Mouse (Mus musculus) hindbrain, postnatal 0 days (tissue): ENCODE data around the gene Scn1b. TPM values are rescaled to one million over a fixed set of nuclear protein-coding genes. Genes with fewer than 3 reads are reported as not detected.

Experiments
- ATAC-seq: fragments of 200-750 bp; cut with Nextera tagmentation; 2 replicates; pipeline ENCODE4 v1.8.0; 2017; ENCODE audit warnings: mild to moderate bottlenecking, moderate TSS enrichment, moderate library complexity
- DNase-seq: peaks from one replicate; pipeline ENCODE4 v3.0.0-alpha.2; 2015; ENCODE audit warnings: low spot score
- H3K27ac ChIP-seq: fragments of 300-500 bp; sonication (generic); 2 replicates; pipeline ENCODE4 v1.5.1; 2014; ENCODE audit warnings: mild to moderate bottlenecking
- H3K27me3 ChIP-seq: fragments of 300-500 bp; sonication (generic); 2 replicates; pipeline ENCODE4 v1.6.1; 2014; ENCODE audit warnings: low read length, mixed read lengths; ENCODE audit not compliant: insufficient read depth
- H3K36me3 ChIP-seq: fragments of 300-500 bp; sonication (generic); 2 replicates; pipeline ENCODE4 v1.6.1; 2014; ENCODE audit warnings: low read length, mixed read lengths; ENCODE audit not compliant: insufficient read depth
- H3K4me1 ChIP-seq: fragments of 300-500 bp; sonication (generic); 2 replicates; pipeline ENCODE4 v1.6.1; 2014; ENCODE audit warnings: antibody characterized with exemption, low read length, mixed read lengths; ENCODE audit not compliant: insufficient read depth
- H3K4me2 ChIP-seq: fragments of 300-500 bp; sonication (generic); 2 replicates; pipeline ENCODE4 v1.6.1; 2014; ENCODE audit warnings: low read depth, mild to moderate bottlenecking, low read length, moderate library complexity, mixed read lengths
- H3K4me3 ChIP-seq: fragments of 300-500 bp; sonication (generic); 2 replicates; pipeline ENCODE4 v1.5.1; 2014; ENCODE audit warnings: low read length
- H3K9ac ChIP-seq: fragments of 300-500 bp; sonication (generic); replicated peaks from 2 replicates; pipeline ENCODE4 v1.6.1; 2014; ENCODE audit warnings: mild to moderate bottlenecking, low read length, moderate library complexity, mixed read lengths
- H3K9me3 ChIP-seq: fragments of 300-500 bp; sonication (generic); 2 replicates; pipeline ENCODE4 v1.6.1; 2016; ENCODE audit warnings: low read length, mixed read lengths
- CTCF ChIP-seq: IDR thresholded peaks from 2 replicates; pipeline ENCODE4 v1.5.1; 2016; ENCODE audit warnings: antibody characterized with exemption, control low read depth, low read depth
- WGBS: fragments of 180-500 bp; shearing (Covaris S2); extraction: QIAGEN DNeasy Blood & Tissue Kit; methylation state at CpG from one replicate; pipeline ENCODE4 v1.1.7; 2014; 5-methylcytosine and 5-hydroxymethylcytosine counted together
- polyA plus RNA-seq: library from polyadenylated mRNA; unstranded; fragments of >200 nt; fragmentation: Nextera tagmentation; extraction: Ambion mirVana; gene quantifications from 2 replicates; pipeline ENCODE4 v1.2.1, GENCODE M21; 2015
- total RNA-seq: library from RNA; depleted of rRNA; stranded (reverse); fragments of >200 nt; gene quantifications from 2 replicates; pipeline ENCODE4 v1.2.3, GENCODE M21; 2014

Scn1b gene
- total and polyA plus RNA-seq, 2 experiments from 2014 or later, result 44.3 to 69.5 TPM

DNA sequence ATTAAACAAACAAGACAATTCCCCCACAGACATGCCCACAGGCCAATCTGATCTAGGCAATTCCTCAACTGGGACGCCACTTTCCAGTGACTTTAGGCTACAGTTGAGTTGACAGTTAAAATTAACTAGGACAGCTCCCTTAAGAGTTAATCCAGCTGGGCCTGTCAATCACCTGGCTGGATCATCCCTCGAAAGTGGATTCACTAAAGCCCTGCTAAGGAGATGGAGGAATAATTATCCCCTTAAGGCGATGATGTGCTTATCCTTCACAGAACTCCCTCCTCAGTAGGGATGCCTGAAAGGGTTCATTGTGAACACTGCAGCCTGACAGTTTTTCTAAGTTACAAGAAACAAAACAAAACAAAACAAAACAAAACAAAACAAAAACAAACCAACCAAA lies 46.2 kb downstream of the Scn1b start:
- WGBS, result 54% methylated on average over 3 of the region's 3 CpGs
- DNase-seq (no peak), ATAC-seq (no peak)
- no peak overlapping the region for H3K27ac ChIP-seq
- H3K4me3 ChIP-seq, result no peak overlapping the region
- no peak overlapping the region for H3K9ac ChIP-seq
- no peak overlapping the region for H3K4me2 ChIP-seq
- no peak for TF ChIP-seq CTCF
- no peaks in the 10 kb centered on the region for H3K27me3 ChIP-seq
- no peaks in the 10 kb centered on the region for H3K36me3 ChIP-seq
- no peaks in the 10 kb centered on the region for H3K4me1 ChIP-seq
- H3K9me3 ChIP-seq, result no peaks in the 10 kb centered on the region

DNA sequence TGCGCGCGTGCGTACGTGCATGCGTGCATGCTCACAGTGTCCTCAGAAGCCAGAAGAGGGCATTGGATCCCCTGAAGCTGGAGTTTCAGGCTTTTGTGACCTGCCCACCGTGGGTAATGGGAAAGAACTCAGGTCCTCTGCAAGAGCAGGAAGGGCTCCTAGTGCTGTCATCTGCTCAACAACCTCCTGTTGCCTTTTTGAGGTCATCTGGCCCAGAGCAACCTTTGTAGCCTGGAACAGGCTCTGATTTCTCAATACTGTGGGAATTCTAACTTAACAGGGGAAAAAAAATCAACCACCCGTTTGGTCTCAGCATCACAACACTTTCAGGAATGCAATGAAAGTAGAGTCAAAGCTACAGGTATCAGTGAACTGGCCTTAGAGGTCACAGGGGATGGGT lies 47.1 kb downstream of the Scn1b start:
- no peak for TF ChIP-seq CTCF
- WGBS, result 84% methylated on average over 8 of the region's 8 CpGs
- no peaks in the 10 kb centered on the region for H3K27me3 ChIP-seq
- H3K4me3 ChIP-seq, result no peak overlapping the region
- H3K27ac ChIP-seq, result no peak overlapping the region
- no peaks in the 10 kb centered on the region for H3K9me3 ChIP-seq
- no peak overlapping the region for H3K4me2 ChIP-seq
- DNase-seq (no peak), ATAC-seq (no peak)
- H3K9ac ChIP-seq, result no peak overlapping the region
- no peaks in the 10 kb centered on the region for H3K36me3 ChIP-seq
- no peaks in the 10 kb centered on the region for H3K4me1 ChIP-seq

GRCm38 (mm10) chr7:31077885-31078445 lies 48.8 kb downstream of the Scn1b start:
- ATAC-seq (peak; percentile 58), DNase-seq (peak; percentile 86)
- no peaks in the 10 kb centered on the region for H3K27me3 ChIP-seq
- H3K4me3 ChIP-seq, result no peak overlapping the region
- no peak overlapping the region for H3K4me2 ChIP-seq
- H3K9ac ChIP-seq, result no peak overlapping the region
- no peaks in the 10 kb centered on the region for H3K36me3 ChIP-seq
- TF ChIP-seq CTCF, result peak; percentile 89
- H3K9me3 ChIP-seq, result no peaks in the 10 kb centered on the region
- 44% methylated on average over 5 of the region's 5 CpGs for WGBS
- no peaks in the 10 kb centered on the region for H3K4me1 ChIP-seq
- H3K27ac ChIP-seq, result no peak overlapping the region

DNA sequence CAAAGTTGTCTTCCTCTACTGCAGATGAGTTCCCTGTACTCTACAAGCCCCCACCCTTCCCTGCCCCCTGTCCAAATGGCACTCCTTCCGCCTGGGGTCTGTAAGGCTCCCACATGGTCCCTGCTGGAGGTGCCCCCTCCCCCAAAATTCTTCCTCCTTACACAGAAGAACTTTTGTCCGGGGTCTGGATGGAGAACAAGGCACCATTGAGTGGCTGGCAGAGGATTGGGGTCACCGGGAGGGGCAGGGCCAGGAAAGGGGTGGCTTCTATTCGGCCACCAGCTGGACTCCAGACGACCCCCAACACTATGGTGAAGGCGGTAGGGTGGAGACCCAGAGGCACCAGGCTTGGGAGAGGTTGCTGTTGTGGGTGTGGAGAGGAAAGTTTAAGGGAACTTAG lies 49.3 kb downstream of the Scn1b start:
- Histone ChIP-seq H3K36me3 (no peaks in the 10 kb centered on the region), H3K27me3 (no peaks in the 10 kb centered on the region), H3K9ac (no peak overlapping the region), H3K27ac (no peak overlapping the region), H3K4me1 (no peaks in the 10 kb centered on the region), H3K4me2 (no peak overlapping the region), H3K9me3 (no peaks in the 10 kb centered on the region), H3K4me3 (no peak overlapping the region)
- TF ChIP-seq CTCF, result no peak
- 37% methylated on average over 6 of the region's 6 CpGs for WGBS
- peak; percentile 79 for ATAC-seq
- peak; percentile 36 for DNase-seq

DNA sequence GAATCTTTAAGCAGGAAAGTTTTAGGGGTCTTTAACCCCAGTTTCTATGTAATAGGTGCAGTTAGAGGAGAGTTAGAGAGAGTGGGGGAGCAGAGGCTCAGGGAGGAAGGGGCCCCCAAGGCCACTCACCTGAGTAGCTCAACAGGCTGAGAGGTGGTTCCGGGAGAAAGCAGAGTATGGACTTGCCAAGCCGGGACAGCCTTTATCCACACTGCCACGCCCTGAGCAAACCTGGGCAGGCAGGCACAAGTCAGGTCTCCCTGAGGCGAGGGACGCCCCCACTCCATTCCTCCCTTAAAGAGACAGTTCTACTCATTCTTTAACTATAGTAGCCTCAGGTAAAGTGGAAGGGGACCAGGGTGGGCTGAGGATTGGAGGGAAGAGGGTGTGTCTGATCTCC lies 50.3 kb downstream of the Scn1b start, which contains the start of gene Fxyd3:
Fxyd3 (minus strand) TSS at position 213 of the 400 bp plus-strand sequence.
- Histone ChIP-seq H3K27ac (no peak within 1 kb of the TSS), H3K9me3 (no peaks in the 10 kb centered on the region), H3K27me3 (no peaks in the 10 kb centered on the region), H3K36me3 (no peaks in the 10 kb centered on the region), H3K4me1 (no peaks in the 10 kb centered on the region), H3K9ac (no peak within 1 kb of the TSS), H3K4me2 (no peak within 1 kb of the TSS), H3K4me3 (no peak within 1 kb of the TSS)
- no peak for ATAC-seq
- no peak for DNase-seq
- 66% methylated on average over 5 of the region's 5 CpGs for WGBS
- TF ChIP-seq CTCF, result no peak

GRCm38 (mm10) chr7:31074713-31075069 lies 52.1 kb downstream of the Scn1b start:
- ATAC-seq (no peak), DNase-seq (no peak)
- no peak for TF ChIP-seq CTCF
- 58% methylated on average over 5 of the region's 5 CpGs for WGBS
- H3K27ac ChIP-seq, result no peak overlapping the region
- no peaks in the 10 kb centered on the region for H3K4me1 ChIP-seq
- no peaks in the 10 kb centered on the region for H3K9me3 ChIP-seq
- no peaks in the 10 kb centered on the region for H3K27me3 ChIP-seq
- H3K36me3 ChIP-seq, result no peaks in the 10 kb centered on the region
- H3K4me3 ChIP-seq, result no peak overlapping the region
- no peak overlapping the region for H3K9ac ChIP-seq
- H3K4me2 ChIP-seq, result no peak overlapping the region

- DNase-seq, result no peak
- Histone ChIP-seq H3K27me3 (no peaks in the 10 kb centered on the region), H3K36me3 (no peaks in the 10 kb centered on the region), H3K27ac (no peak overlapping the region), H3K9me3 (no peaks in the 10 kb centered on the region), H3K4me3 (no peak overlapping the region), H3K9ac (no peak overlapping the region), H3K4me2 (no peak overlapping the region), H3K4me1 (no peaks in the 10 kb centered on the region)
- no peak for TF ChIP-seq CTCF
- ATAC-seq, result no peak
- WGBS, result 53% methylated on average over 7 of the region's 7 CpGs
Measured at GRCm38 (mm10) chr7:31074061-31074712, 52.6 kb downstream of the Scn1b start.
